Mouse (Mus musculus): Measurements from ENCODE around the gene Polr3h. TPM values are rescaled to one million over a fixed set of nuclear protein-coding genes. Genes with fewer than 3 reads are reported as not detected.

The Polr3h gene
- 1.8 TPM for polyA plus RNA-seq (2014; fragmentation: Illumina TruSeq; extraction: RNeasy Lipid Tissue Mini Kit (QIAGEN cat#74804))

GRCm38 (mm10) chr15:81925760-81926445 lies at the start of gene Polr3h:
Polr3h (minus strand) TSS chr15:81926240.

GRCm38 (mm10) chr15:81960171-81961077 lies 34.4 kb upstream of the Polr3h start, which contains the start of gene Pmm1:
Pmm1 (minus strand) TSS chr15:81960930.

GRCm38 (mm10) chr15:81936679-81937078 lies 10.6 kb upstream of the Polr3h start, which contains the start of gene Csdc2:
Csdc2 (plus strand) TSS chr15:81936759.

GRCm38 (mm10) chr15:81872262-81873136 lies 53.5 kb downstream of the Polr3h start, which contains the start of gene Aco2:
Aco2 (plus strand) TSS chr15:81872309.

GRCm38 (mm10) chr15:81871604-81872261 lies 54.3 kb downstream of the Polr3h start, which contains the start of gene Phf5a:
Phf5a (minus strand) TSS chr15:81871911.

GRCm38 (mm10) chr15:81858517-81859329 lies 67.3 kb downstream of the Polr3h start, which contains the start of gene Tob2:
Tob2 (minus strand) TSS chr15:81858796.

Other genes with a start within 250 kb of the Polr3h start
- gene Chadl, start 229.0 kb downstream of the Polr3h start, polyA plus RNA-seq (2014; fragmentation: Illumina TruSeq; extraction: RNeasy Lipid Tissue Mini Kit (QIAGEN cat#74804)), result not detected
- 17.6 TPM for gene Zc3h7b, start 181.2 kb downstream of the Polr3h start, polyA plus RNA-seq (2014; fragmentation: Illumina TruSeq; extraction: RNeasy Lipid Tissue Mini Kit (QIAGEN cat#74804))
- gene Rangap1, start 180.7 kb downstream of the Polr3h start, polyA plus RNA-seq (2014; fragmentation: Illumina TruSeq; extraction: RNeasy Lipid Tissue Mini Kit (QIAGEN cat#74804)), result 6.7 TPM
- gene Tef, start 123.8 kb downstream of the Polr3h start, polyA plus RNA-seq (2014; fragmentation: Illumina TruSeq; extraction: RNeasy Lipid Tissue Mini Kit (QIAGEN cat#74804)), result 35.2 TPM
- 6.9 TPM for gene Tob2, start 67.4 kb downstream of the Polr3h start, polyA plus RNA-seq (2014; fragmentation: Illumina TruSeq; extraction: RNeasy Lipid Tissue Mini Kit (QIAGEN cat#74804))
- gene Phf5a, start 54.3 kb downstream of the Polr3h start, polyA plus RNA-seq (2014; fragmentation: Illumina TruSeq; extraction: RNeasy Lipid Tissue Mini Kit (QIAGEN cat#74804)), result 20.4 TPM
- 33.5 TPM for gene Aco2, start 53.9 kb downstream of the Polr3h start, polyA plus RNA-seq (2014; fragmentation: Illumina TruSeq; extraction: RNeasy Lipid Tissue Mini Kit (QIAGEN cat#74804))
- 1.2 TPM for gene Csdc2, start 10.5 kb upstream of the Polr3h start, polyA plus RNA-seq (2014; fragmentation: Illumina TruSeq; extraction: RNeasy Lipid Tissue Mini Kit (QIAGEN cat#74804))
- gene Pmm1, start 34.7 kb upstream of the Polr3h start, polyA plus RNA-seq (2014; fragmentation: Illumina TruSeq; extraction: RNeasy Lipid Tissue Mini Kit (QIAGEN cat#74804)), result not detected
- gene 1700029P11Rik, start 54.3 kb upstream of the Polr3h start, polyA plus RNA-seq (2014; fragmentation: Illumina TruSeq; extraction: RNeasy Lipid Tissue Mini Kit (QIAGEN cat#74804)), result not detected
- gene Xrcc6, start 61.6 kb upstream of the Polr3h start, polyA plus RNA-seq (2014; fragmentation: Illumina TruSeq; extraction: RNeasy Lipid Tissue Mini Kit (QIAGEN cat#74804)), result 146 TPM
- gene Desi1, start 107.6 kb upstream of the Polr3h start, polyA plus RNA-seq (2014; fragmentation: Illumina TruSeq; extraction: RNeasy Lipid Tissue Mini Kit (QIAGEN cat#74804)), result 10.5 TPM
- 600 TPM for gene Snu13, start 121.4 kb upstream of the Polr3h start, polyA plus RNA-seq (2014; fragmentation: Illumina TruSeq; extraction: RNeasy Lipid Tissue Mini Kit (QIAGEN cat#74804))
- gene 4930407I10Rik, start 132.9 kb upstream of the Polr3h start, polyA plus RNA-seq (2014; fragmentation: Illumina TruSeq; extraction: RNeasy Lipid Tissue Mini Kit (QIAGEN cat#74804)), result not detected
- gene Mei1, start 143.8 kb upstream of the Polr3h start, polyA plus RNA-seq (2014; fragmentation: Illumina TruSeq; extraction: RNeasy Lipid Tissue Mini Kit (QIAGEN cat#74804)), result not detected
- gene Ccdc134, start 201.7 kb upstream of the Polr3h start, polyA plus RNA-seq (2014; fragmentation: Illumina TruSeq; extraction: RNeasy Lipid Tissue Mini Kit (QIAGEN cat#74804)), result 1.4 TPM
- gene Srebf2, start 220.9 kb upstream of the Polr3h start, polyA plus RNA-seq (2014; fragmentation: Illumina TruSeq; extraction: RNeasy Lipid Tissue Mini Kit (QIAGEN cat#74804)), result 9.6 TPM